Mouse (Mus musculus): ENCODE measurements around the gene Timeless. TPM values are rescaled to one million over a fixed set of nuclear protein-coding genes. Genes with fewer than 3 reads are reported as not detected.
"Not testable (repeated sequence)": the region's sequence is repeated elsewhere in the genome, so short reads cannot be mapped to it uniquely, and the experiment has no call there.

The Timeless gene
- polyA plus RNA-seq, 1 experiment from 2014 or later, result 135 TPM

DNA sequence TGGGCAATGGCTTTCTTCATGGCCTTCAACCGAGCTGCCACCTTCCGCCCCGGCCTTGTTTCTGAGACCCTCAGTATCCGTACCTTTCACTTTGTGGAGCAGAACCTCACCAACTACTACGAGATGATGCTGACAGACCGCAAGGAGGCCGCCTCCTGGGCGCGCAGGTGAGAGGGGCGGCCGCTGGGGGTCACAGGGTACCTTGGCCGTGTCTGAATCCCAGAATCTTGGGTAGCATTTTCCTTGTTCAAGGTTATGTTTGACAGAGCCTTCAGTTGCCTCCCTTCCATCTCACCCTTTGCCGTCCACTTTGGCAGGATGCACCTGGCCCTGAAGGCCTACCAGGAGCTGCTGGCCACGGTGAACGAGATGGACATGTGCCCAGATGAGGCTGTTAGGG is 12.3 kb downstream of the Timeless start:
- no peak overlapping the region for H3K27ac ChIP-seq
- no peaks in the 10 kb centered on the region for H3K27me3 ChIP-seq (ENCODE audit: low read depth, poor library complexity, severe bottlenecking)
- 97% methylated on average over 15 of the region's 15 CpGs for WGBS
- H3K4me1 ChIP-seq, result no peaks in the 10 kb centered on the region
- H3K9me3 ChIP-seq (replicated peaks), result no peaks in the 10 kb centered on the region
- peaks cover 100% of the 10 kb centered on the region for H3K36me3 ChIP-seq
- no peak overlapping the region for H3K4me3 ChIP-seq
- DNase-seq (ENCODE audit: low spot score), result no peak

DNA sequence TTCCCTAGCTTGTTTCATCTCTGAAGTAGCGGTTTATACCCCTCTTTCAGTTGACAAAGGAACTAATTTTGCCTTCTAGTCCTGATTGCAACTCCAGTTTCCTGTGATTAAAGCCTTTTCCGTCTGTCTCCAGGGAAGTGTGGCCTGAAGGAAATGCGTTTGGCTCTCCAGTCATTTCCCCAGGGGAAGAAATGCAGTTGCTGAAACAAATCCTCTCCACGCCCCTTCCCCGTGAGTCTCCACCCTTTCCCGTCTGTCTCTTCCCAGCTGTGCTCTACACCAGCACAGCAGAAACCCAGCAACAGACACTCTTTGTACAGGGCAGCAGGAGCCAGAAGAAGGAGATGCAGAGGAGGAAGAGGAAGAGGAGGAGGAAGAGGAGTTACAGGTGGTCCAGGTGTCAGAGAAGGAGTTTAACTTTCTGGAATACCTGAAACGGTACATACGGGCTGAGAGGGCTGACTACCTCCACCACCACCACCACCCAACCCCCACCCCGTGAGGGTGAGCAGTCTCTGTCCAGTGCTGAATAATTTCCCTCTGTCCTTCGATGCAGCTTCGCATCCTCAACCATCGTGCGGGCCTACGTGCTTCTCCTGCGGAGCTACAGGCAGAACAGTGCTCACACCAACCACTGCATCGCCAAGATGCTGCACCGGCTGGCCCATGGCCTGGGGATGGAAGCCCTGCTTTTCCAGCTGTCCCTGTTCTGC is 15.3 kb downstream of the Timeless start:
- H3K36me3 ChIP-seq, result peaks cover 100% of the 10 kb centered on the region
- no peak overlapping the region for H3K4me3 ChIP-seq
- no peak for DNase-seq (ENCODE audit: low spot score)
- no peaks in the 10 kb centered on the region for H3K4me1 ChIP-seq
- no peaks in the 10 kb centered on the region for H3K9me3 ChIP-seq (replicated peaks)
- no peak overlapping the region for H3K27ac ChIP-seq
- H3K27me3 ChIP-seq (ENCODE audit: low read depth, poor library complexity, severe bottlenecking), result no peaks in the 10 kb centered on the region
- 88% methylated on average over 17 of the region's 17 CpGs for WGBS

DNA sequence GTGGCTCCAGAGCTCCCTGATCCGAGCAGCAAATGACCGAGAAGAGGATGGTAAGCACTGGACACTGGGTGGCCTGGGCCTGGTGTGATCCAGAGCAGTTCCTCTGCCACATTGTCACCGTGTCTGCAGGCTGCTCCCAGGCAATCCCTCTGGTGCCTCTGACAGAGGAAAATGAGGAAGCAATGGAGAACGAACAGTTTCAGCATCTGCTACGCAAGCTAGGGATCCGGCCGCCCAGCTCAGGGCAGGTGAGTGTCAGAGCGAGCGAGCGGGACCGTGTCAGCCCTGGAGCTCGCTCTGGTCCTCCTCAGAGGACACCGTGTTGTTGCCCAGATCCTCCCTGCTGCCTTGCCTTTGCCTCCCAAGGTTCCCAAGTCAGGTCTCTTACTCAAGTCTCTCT is 18.7 kb downstream of the Timeless start:
- no peaks in the 10 kb centered on the region for H3K4me1 ChIP-seq
- no peak overlapping the region for H3K4me3 ChIP-seq
- no peak overlapping the region for H3K27ac ChIP-seq
- no peak for DNase-seq (ENCODE audit: low spot score)
- H3K36me3 ChIP-seq, result peaks cover 91% of the 10 kb centered on the region
- H3K27me3 ChIP-seq (ENCODE audit: low read depth, poor library complexity, severe bottlenecking), result no peaks in the 10 kb centered on the region
- WGBS, result 94% methylated on average over 13 of the region's 13 CpGs
- H3K9me3 ChIP-seq (replicated peaks), result no peaks in the 10 kb centered on the region

DNA sequence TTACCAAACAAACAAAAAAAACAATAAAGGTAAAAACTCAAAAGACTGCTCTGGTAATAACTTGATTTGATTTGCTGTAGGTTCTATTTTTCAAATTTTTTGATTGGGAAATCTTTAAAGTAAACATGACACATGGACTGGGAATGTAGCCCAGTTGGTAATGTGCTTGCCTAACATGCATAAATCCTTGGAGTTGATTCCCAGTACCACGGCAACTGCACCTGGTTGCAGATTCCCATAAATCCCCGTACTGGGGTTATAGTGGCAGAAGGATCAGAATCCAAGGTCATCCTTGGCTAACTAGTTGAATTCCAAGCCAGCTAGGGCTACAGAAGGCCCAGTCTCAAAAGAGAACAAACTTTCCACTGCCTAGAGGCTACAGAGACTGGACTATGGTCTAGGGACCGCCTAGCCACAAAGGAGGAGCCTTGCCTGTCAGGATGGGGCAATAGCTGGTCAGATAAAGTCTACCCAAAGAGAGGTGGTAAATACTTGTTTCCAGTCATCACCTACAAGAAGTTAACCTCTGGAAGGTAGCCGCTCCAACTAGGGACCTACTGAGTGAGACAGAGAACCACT is 21.9 kb downstream of the Timeless start, which contains the start of gene Apon:
TSS of gene Apon (plus strand) at position 420 of the 579 bp plus-strand sequence.
- WGBS, result 96% methylated on average over 4 of the region's 4 CpGs
- H3K27ac ChIP-seq, result no peak within 1 kb of the TSS
- H3K9me3 ChIP-seq (replicated peaks), result no peaks in the 10 kb centered on the region
- no peaks in the 10 kb centered on the region for H3K4me1 ChIP-seq
- no peak within 1 kb of the TSS for H3K4me3 ChIP-seq
- H3K36me3 ChIP-seq, result peaks cover 59% of the 10 kb centered on the region
- no peak for DNase-seq (ENCODE audit: low spot score)
- no peaks in the 10 kb centered on the region for H3K27me3 ChIP-seq (ENCODE audit: low read depth, poor library complexity, severe bottlenecking)

DNA sequence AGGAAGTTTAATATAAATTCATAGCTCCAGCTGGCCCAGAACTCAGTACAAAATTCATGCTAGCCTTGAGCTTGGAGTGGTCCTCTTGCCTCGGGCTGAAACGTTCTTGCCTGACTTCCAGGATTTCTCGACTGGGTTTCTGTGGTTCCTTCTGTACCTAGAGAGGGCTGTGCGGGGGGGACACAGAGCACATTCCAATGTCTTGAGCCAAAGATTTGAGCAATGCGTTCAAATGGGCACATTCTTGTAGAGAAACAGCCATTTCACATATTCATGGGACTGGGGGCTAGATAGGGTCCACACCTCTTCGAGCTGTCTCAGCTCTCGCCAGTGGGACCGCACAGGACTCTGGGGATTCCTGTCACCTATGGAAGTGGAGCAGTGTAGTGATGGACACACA is 24.1 kb downstream of the Timeless start:
- WGBS, result 87% methylated on average over 8 of the region's 8 CpGs
- Histone ChIP-seq H3K27ac (no peak overlapping the region), H3K4me3 (no peak overlapping the region), H3K27me3 (ENCODE audit: low read depth, poor library complexity, severe bottlenecking) (no peaks in the 10 kb centered on the region), H3K4me1 (no peaks in the 10 kb centered on the region), H3K36me3 (peaks cover 37% of the 10 kb centered on the region), H3K9me3 (replicated peaks) (no peaks in the 10 kb centered on the region)
- DNase-seq (ENCODE audit: low spot score), result no peak

DNA sequence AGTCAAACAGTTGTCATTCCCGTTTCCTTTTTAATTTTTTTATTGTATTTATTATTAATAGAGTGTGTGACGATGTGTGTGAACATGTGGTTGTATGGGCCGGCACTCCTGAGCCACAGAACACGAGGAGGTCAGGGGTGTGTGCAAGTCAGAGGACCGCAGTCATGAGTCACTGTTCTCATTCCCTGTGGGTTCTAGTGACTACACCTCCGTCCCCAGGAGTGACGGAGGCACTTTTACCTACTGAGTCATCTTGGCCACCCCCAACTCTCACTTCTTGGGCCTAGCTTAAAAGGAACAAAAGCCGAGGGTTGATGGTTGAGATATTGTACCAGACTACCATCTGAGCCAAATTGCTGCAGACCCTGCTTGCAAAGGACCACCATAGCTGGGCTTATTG is 24.5 kb downstream of the Timeless start:
- Histone ChIP-seq H3K9me3 (replicated peaks) (no peaks in the 10 kb centered on the region), H3K27me3 (ENCODE audit: low read depth, poor library complexity, severe bottlenecking) (no peaks in the 10 kb centered on the region), H3K4me1 (no peaks in the 10 kb centered on the region), H3K27ac (no peak overlapping the region), H3K36me3 (peaks cover 33% of the 10 kb centered on the region), H3K4me3 (no peak overlapping the region)
- DNase-seq (ENCODE audit: low spot score), result no peak
- 81% methylated on average over 8 of the region's 8 CpGs for WGBS

DNA sequence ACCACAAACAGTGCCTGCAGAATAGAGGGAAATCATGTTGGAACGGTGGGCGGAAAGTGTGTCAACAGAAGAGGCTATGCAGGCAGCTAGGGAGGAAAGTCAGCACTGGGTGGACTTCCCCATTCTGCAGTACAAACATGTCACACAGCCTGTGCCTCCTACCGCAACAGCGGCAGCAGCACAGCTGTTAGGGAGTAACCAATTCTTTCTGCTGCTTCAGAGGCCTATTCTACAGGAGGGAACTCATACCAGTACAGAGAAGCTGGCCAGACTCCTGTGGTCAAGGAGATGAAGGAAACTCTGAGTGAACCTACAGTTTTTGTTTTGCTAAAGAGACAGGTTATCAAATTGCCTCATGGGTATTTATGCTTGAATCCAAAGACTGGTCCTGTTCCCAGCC is 27.1 kb downstream of the Timeless start:
- H3K27ac ChIP-seq, result no peak overlapping the region
- no peaks in the 10 kb centered on the region for H3K4me1 ChIP-seq
- 91% methylated on average over 4 of the region's 4 CpGs for WGBS
- H3K9me3 ChIP-seq (replicated peaks), result no peaks in the 10 kb centered on the region
- H3K36me3 ChIP-seq, result peaks cover 11% of the 10 kb centered on the region
- no peak for DNase-seq (ENCODE audit: low spot score)
- no peak overlapping the region for H3K4me3 ChIP-seq
- no peaks in the 10 kb centered on the region for H3K27me3 ChIP-seq (ENCODE audit: low read depth, poor library complexity, severe bottlenecking)

DNA sequence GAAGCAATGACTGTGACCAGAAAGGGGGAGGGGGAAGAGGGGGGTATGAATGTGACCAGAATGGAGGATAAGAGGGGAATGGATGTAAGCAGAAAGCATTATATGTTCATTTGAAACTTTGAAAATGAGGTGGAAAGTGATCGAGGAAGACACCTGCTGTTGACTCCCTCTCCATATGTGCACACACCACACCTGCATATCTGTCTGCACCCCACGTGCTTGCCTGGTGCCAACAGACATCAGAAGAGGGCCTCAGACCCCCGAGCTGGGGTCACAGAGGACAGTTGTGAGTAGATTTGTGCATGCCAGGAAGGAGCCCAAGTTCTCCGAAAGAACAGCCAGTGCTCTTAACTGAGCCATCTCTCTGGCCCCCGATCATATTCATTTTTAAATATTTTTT is 28.1 kb downstream of the Timeless start:
- no peak overlapping the region for H3K27ac ChIP-seq
- WGBS, result 89% methylated on average over 5 of the region's 5 CpGs
- no peaks in the 10 kb centered on the region for H3K9me3 ChIP-seq (replicated peaks)

DNA sequence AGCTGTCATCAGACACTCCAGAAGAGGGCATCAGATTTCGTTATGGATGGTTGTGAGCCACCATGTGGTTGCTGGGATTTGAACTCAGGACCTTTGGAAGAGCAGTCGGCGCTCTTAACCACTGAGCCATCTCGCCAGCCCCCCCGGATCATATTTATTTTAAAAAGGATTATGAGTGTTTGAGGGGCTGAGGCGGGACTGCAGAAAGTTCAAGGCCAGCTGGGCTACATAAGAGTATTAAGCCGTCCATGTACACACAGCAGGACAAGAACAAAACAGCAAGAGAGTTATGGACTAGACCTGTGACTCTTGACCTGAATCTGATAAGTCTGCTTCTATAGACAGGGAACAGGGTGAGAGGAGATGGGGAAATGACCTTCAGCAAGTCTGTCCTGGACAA is 28.5 kb downstream of the Timeless start:
- H3K4me3 ChIP-seq; DNase-seq (ENCODE audit: low spot score); H3K27ac ChIP-seq; H3K9me3 ChIP-seq (replicated peaks); H3K4me1 ChIP-seq; H3K36me3 ChIP-seq; H3K27me3 ChIP-seq (ENCODE audit: low read depth, poor library complexity, severe bottlenecking): not testable (repeated sequence)
- WGBS, result 91% methylated on average over 7 of the region's 7 CpGs

More for the DNA sequence above, 28.1 kb downstream of the Timeless start:
- Histone ChIP-seq H3K36me3 (peaks cover 2% of the 10 kb centered on the region; the same call in 1 of the 2 replicates), H3K4me1 (no peaks in the 10 kb centered on the region), H3K27me3 (ENCODE audit: low read depth, poor library complexity, severe bottlenecking) (no peaks in the 10 kb centered on the region), H3K4me3 (no peak overlapping the region)
- no peak for DNase-seq (ENCODE audit: low spot score)

DNA sequence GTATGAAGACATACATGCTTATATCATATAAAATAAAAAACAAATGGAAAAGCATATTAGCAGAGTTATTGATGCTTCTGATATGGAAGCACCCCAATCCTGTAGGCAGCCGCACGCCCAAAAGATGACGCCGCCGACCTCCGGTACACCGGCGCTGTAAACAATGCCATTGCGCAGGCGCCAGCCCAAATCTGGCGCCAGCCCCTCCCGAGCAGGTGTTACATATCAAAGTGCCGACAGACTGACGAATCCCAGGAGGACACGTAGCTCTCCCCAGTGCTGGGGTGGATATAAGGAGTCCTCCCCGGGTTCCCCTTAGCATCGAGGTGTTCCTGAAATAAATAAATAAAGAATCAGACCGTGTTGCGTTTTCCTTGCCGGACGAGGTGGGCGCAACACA is 30.4 kb downstream of the Timeless start:
- no peaks in the 10 kb centered on the region for H3K9me3 ChIP-seq (replicated peaks)
- no peaks in the 10 kb centered on the region for H3K4me1 ChIP-seq
- no peaks in the 10 kb centered on the region for H3K36me3 ChIP-seq
- DNase-seq (ENCODE audit: low spot score), result no peak
- H3K27me3 ChIP-seq (ENCODE audit: low read depth, poor library complexity, severe bottlenecking), result no peaks in the 10 kb centered on the region
- no peak overlapping the region for H3K4me3 ChIP-seq
- H3K27ac ChIP-seq, result no peak overlapping the region
- 79% methylated on average over 22 of the region's 22 CpGs for WGBS

DNA sequence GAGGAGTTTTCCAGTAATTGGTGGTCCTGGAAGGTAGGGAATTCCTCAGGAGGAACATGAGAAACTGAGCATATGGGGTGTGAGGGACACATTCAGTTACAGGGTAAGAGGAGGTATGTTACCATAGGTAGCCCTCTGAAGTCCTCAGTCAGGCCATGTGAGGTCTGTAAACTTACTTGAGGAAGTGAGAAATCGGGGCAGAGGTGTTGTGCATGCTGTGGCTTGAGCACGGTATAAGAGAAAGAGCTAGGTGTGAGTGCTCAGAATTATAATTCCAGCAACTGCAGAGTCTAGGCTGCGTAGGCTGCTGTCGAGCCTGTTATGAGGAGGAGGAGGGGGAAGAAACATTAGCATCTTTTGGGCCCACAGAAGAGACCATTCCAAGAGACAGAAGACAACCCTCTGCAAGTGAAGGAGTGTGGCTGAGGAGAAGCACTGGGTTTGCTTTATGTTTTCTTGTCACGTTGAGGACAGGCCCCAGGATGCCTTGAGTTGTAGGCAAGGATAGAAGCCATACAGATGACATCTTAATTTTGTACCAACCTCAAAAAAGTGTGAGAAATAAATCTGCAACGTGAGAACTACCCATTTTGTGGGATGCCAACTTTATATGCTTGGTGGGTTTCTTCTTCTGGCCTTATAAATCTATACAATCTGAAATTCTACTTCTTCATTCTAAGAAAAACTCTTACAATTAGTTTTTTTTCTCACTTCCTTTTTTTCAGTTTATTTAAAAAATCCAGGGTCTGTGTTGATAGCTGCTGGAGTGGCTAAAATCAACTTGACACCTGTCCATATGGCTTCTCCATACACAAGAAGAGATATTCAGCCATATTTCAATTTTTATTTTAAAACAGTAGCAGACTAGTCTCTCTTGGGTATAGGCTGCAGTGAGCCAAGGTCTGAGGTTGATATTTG is 31.8 kb downstream of the Timeless start:
- Histone ChIP-seq H3K27ac (no peak overlapping the region), H3K4me3 (no peak overlapping the region), H3K4me1 (no peaks in the 10 kb centered on the region), H3K9me3 (replicated peaks) (no peaks in the 10 kb centered on the region), H3K27me3 (ENCODE audit: low read depth, poor library complexity, severe bottlenecking) (no peaks in the 10 kb centered on the region), H3K36me3 (no peaks in the 10 kb centered on the region)
- DNase-seq (ENCODE audit: low spot score), result no peak
- WGBS, result 82% methylated on average over 6 of the region's 6 CpGs

DNA sequence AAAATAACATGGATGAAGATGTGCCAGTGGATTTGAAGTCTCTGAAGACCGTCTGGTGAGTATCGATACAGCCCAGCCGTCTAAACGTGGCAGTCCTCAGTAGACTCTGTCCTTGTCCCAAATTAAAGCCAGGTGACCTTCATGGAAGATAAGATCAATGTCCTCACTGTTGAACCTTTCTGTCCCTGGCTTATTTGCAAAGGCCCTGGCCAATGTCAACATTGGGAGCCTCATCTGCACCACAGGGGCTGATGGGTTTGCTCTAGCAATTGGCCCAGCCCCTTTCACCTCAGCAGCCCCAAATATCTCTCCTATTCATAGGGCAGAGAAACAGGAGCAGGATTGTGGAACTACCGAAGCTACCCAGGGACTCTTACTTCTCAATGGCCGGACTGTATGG is 36.5 kb downstream of the Timeless start, which contains the start of gene Apof:
TSS of gene Apof (plus strand) at position 301 of the 400 bp plus-strand sequence.
- Histone ChIP-seq H3K36me3 (no peaks in the 10 kb centered on the region), H3K27ac (no peak within 1 kb of the TSS), H3K27me3 (ENCODE audit: low read depth, poor library complexity, severe bottlenecking) (no peaks in the 10 kb centered on the region), H3K4me1 (0 out of 2 replicates have a peak, but pooled peaks cover 5% of the 10 kb centered on the region), H3K4me3 (peak within 1 kb of the TSS; percentile 83; the same call in 1 of the 2 replicates), H3K9me3 (replicated peaks) (no peaks in the 10 kb centered on the region)
- 76% methylated on average over 6 of the region's 6 CpGs for WGBS
- no peak for DNase-seq (ENCODE audit: low spot score)

Data from limb, embryonic 10.5 days (tissue).